Mouse (Mus musculus) lung, postnatal 25 days (tissue): ENCODE results near the gene Zfp141.

Experiments used
- DNase-seq: peaks from one replicate; pipeline ENCODE4 v3.0.0; 2022; ENCODE audit warnings: low spot score

The Zfp141 gene

GRCm38 (mm10) chr7:42505588-42505987 lies at the start of gene Zfp141:
Zfp141 (minus strand) TSS chr7:42505740.
- peak; percentile 90 for DNase-seq

GRCm38 (mm10) chr7:42551766-42552165 lies 46.2 kb upstream of the Zfp141 start:
- no peak for DNase-seq

- peak; percentile 2 for DNase-seq
Observed at GRCm38 (mm10) chr7:42505186-42505585, 354 bp downstream of the Zfp141 start.

GRCm38 (mm10) chr7:42498248-42498647 lies 7.3 kb downstream of the Zfp141 start:
- no peak for DNase-seq

- DNase-seq, result no peak
Observed at GRCm38 (mm10) chr7:42497356-42497755, 8.2 kb downstream of the Zfp141 start.

- no peak for DNase-seq
Observed at GRCm38 (mm10) chr7:42496202-42496601, 9.3 kb downstream of the Zfp141 start.

- no peak for DNase-seq
Observed at GRCm38 (mm10) chr7:42490859-42491258, 14.7 kb downstream of the Zfp141 start.

- DNase-seq, result no peak
Observed at GRCm38 (mm10) chr7:42490358-42490757, 15.2 kb downstream of the Zfp141 start.

GRCm38 (mm10) chr7:42454640-42455039 lies 50.9 kb downstream of the Zfp141 start:
- no peak for DNase-seq

- peak; percentile 5 for DNase-seq
Observed at GRCm38 (mm10) chr7:42450618-42451017, 54.9 kb downstream of the Zfp141 start.

- no peak for DNase-seq
Observed at GRCm38 (mm10) chr7:42447850-42448249, 57.7 kb downstream of the Zfp141 start, which contains the start of gene 4933421I07Rik. 4933421I07Rik (minus strand) TSS chr7:42448120.

- DNase-seq, result no peak
Observed at GRCm38 (mm10) chr7:42447352-42447751, 58.2 kb downstream of the Zfp141 start.
